Mouse (Mus musculus) ES-CJ7 (cell line): Measurements from ENCODE around the gene Nckap5l.
A peak's percentile ranks its signal among the peaks of the same experiment; 100 is the strongest.

ENCODE experiments used
- DNase-seq: peaks from one replicate; pipeline ENCODE4 v3.0.0; 2011; ENCODE audit warnings: low read depth, low spot score

Gene Nckap5l

DNA sequence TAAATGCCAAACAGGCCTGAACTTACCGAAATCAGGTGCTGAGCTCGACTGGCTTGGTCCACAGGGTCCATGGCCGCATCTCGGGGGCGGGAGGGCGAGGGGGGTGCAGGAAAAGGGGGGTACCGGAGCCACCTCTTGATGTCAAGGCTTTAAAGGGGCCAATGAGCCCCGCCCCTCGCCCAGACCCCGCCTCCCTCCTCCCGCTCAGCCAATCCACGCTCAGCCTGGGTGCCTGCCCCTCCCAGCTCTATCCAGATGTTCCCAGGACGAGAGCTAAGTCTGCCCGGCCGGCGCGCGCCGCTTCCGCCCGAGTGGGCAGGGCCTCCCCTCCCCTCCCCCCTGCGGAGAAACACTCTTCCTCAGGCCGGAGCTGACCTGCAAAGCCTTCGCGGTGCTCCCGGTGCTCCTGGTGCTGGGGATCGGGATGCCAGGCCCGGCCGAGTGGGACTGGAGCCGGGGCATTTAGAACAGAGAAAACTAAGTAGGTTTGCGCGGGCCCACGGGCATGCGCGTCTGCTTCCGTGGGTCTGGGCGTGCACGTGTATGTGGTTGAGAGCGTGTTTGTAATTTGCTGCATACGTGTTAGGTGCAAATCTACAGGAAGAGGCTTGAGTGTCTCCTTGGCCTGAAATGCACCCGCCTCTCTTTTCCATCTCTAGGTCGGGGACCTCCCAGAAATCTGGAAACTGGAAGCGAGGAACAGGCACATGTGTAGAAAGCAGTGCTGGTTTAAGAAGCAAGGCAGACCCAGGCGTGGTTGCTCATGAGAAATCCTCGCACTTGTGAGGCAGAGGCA, at the start of gene Nckap5l:
Nckap5l (minus strand) TSS at position 143 of the 796 bp plus-strand sequence.
- peak; percentile 96 for DNase-seq

DNA sequence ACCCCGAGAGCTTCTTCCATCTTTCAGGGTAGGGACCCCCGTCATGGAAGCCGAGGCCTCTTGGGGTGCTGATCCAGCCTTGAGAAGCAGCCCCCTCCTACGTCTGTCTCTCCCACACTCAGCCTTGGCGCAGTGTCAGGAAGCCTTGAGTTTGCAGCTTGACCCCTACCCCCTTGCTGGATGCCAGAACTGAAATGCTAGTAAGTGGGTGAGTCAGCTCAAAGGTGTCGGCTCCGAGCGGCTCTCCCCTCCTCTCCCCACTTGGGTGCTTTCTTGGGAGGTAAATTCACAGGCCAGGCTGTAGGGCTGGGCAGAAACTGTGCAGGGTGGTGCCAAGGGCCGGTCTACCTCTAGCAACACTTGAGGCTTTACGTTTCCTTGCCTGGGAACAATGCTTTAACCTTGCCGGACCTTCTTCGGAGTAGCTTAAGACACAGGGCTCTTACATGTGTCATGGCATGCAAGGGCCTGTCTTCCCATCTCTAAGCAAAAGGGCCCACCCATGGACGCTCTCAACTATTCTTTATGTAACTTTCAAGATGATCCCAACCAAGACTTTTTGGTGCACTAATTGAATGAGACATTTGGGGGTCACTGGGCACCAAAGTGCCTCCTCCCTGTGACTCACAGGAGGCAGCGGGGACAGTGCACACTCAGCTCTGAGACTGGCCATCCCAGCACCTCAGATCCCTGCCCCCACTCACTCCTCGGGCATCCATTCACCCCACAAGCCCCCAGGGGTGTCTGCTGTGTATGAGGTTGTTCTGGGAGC, 48.0 kb upstream of the Nckap5l start:
- DNase-seq: no peak

DNA sequence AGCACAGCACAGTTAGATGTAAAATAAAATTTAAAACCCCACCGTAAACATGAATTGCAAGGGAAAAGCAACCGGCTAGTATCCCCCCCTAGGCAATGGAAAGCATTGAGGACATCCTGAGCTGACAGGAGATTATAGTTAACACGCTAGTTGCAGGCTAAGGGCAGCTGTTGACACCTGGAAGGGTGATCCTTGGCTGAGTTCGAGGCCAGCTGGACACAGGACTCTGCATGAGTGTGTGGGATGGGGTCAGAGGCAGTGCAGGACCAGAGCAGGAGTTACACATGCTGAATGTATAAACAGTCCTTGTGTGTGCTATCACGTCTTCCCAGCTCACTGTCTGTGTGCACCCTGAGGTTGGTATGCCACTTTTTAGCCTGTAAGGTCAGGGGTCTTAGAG, 45.7 kb upstream of the Nckap5l start:
- DNase-seq: no peak

DNA sequence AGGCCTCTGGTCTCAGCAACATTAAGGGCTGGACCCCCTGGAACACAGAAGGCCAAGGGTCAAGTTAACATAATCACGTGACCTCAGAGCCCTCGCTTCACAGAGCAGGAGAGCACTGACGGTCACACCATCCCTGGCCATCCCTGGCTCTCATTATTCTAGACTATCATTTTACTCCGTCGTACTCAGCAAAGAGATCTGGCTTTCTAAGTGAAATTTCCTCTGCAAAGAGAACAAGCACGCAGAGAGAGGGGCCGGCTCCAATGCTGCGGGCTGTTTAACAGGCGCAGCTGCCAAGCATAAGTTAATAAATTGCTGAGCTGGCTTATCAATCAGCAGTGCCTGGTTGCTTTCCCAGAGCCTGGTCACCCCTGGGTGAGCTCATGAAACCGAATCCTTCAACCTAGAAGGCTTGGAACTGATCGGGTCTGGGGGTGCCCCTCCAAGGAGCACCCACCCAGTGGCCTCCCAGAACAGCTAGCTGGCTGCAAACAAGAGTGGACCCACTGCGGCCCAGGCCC, 44.8 kb upstream of the Nckap5l start:
- DNase-seq: no peak

DNA sequence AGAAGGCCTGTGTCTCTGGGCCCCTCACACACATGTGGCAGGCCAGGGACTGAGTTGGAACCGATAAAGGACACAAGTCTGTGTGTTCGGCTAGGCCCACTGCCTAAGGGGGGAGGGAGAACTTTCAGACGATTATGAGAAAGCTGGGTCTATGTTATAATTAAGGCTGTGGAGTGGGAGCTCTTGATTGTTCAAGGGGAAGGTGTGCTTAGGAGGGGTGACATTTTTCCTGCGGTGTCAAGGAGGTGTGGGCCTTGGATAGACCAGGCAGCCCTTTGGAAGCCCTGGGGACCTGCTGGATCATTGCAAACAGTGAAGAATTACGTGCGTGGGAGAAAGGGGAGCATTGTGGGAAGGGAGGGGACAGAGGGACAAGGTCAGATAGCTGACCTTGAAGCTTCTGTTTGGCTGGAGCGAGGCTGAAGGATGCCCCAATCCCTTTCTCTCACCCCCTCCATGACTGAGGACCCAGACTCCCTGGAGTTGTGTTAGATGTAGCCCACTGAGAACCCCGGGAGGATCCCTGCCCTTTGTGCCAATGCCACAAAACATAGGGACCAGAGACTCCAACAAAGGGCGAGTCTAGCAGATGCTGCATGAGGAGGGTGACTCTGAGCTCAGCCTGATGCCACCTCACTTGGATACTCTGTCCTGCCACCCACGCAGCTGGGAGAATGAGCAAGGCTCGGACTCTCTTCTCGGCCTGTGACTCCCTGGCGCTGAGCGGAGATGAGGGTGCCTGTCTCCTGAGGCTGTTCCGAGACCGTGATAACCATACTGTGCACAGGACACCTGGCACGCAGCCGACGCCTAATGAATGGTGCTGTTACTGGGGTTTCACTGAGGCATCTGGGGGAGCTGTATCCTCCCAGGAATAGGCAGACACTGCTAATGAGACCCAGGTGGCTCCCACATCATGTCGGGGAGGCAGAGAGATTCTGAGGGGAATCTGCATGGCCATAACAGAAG, 44.0 kb upstream of the Nckap5l start:
- DNase-seq: no peak

DNA sequence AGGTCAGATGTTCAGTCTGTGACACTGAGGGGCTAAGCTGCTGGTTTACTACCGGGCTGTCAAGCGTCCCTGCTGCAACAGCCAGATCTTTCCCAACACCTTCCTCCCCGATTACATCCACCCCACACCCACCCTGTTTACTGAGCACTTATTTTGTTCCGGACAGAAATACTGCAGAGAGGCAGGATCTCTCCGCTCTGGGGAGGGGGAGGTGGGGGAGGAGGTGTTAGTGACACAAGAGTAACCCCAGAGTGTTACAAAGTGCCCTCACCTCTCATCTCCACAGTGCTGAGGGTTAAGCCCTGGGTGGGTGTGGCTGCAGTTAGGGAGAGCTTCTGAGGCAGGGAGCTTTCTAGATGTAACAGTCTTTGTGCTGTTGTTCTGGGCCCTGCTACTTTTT, 42.8 kb upstream of the Nckap5l start:
- no peak for DNase-seq

DNA sequence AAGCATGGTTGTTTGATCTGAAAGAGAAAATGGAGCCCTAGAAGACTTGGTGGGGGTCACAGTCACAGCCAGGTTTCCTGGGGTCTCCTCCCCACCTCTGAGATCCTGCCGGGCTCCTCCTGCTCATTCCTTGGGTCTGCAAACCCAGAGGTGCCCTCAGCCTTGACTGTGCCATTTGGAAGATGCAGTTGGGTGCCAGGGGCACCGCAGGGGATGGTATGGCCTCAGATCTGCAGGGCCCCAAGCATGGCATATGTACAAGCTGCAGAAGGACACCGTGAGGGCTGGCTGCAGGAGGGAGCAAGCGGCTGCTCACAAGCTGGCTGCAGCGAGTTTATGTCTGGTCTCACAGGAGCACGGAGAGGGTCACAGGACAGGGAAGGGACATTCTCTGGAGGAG, 42.2 kb upstream of the Nckap5l start:
- no peak for DNase-seq

DNA sequence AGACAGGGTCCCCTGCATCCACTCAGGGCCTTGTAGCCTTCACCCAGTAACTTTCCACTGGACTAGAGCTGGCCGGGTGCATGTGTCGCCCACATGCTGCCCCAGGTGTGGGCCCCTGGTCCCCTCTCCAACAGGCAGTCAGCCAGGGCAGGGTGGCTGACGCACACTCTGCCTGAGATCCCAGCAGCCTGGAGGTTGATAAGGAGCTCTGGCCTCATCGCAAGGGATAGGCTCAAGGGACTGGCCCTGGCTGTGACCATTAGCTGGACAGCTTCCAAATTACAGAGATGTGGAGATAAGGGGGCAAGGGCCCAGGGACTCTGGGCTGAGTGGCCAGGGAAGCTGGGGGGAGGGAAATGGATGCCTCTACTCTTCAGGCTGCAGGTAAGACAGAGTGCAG, 41.2 kb upstream of the Nckap5l start:
- DNase-seq: no peak

DNA sequence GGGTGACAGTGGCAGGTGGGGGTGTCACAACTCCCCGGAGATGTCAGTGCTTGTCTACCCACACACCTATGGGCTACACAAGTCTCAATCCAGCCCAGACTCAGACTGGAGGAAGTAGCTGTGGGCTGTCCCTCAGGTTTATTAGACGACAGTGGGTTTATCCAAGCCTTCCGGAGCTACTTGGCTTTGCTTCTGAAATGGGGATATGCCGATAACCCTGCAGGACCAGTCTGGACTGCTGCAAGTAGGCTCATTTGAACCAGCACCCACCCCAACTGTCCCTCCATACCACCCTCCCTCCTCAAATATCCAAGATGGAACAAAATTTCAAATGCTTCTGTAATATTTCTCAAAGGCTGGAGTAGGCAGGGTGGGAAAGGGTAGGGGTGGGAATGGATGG, 40.8 kb upstream of the Nckap5l start:
- DNase-seq: no peak

DNA sequence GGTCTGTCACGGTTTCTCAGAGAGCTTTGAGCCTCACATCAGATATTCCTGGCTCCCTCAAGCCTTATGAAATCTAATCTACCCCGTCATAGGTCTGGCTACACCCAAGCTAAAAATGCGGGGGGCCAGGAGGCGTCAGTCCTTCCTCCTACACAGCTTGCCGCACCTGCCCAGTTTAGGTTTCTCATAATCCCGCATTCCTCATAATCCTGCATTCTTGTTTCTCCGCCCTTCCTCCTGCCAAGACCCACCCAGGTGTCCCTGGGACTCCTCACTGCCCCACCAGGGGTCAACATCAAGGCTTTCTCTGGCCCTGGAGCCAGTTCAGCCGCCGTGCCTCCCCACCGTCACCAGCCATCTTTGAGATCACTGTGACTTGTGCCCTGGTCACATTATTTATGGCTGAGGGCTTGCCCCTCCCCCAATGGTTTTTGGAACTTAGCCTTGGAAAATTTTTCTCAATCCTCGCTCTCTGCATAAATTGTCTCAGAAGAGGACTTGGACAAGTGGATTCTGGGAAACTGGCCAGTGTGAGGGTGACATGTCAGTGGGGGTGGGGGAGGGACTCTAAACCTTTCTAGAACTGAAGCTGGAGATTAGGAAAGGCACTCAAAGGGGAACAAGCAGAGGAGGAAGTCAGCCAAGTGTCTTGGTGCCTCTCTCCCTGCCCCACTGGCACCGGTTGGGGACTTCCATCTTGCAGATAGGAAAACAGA, 40.1 kb upstream of the Nckap5l start:
- no peak for DNase-seq

DNA sequence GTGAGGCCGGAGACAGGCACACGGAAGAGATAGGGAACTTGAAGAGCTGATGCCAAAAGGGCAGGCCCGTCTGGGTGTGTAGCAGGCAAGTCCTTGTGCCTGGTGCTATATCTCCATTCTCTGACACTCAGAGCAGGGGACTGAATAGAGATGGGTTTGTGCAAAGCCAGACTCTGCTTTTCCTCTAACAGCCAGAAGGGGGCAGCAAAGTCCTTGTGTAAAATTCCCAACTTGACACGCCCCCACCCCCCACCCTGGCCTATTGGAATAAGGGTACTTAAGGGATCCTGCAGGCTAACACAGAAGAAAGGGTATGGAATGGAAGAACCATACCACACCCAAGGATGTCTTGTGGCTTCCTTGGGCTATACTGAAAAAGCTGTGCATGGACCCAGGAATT, 39.5 kb upstream of the Nckap5l start:
- DNase-seq: peak; percentile 86

DNA sequence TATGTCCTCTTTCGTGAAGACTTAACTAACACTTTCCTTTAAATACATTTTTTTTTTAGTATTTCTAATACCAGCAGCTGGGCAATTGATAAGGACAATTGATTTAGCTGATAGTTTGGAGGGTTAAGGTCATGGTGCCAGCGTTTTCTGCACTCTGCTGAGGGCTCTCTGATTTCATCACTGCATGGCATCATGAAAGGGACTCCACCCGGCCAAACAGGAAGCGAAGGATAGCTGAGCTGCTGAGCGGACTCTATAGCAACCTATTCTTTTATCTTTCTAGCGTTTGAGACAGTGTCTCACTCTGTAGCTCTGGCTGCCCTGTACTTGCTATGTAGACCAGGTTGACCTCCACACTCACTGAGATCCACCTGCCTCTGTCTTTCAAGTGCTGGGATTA, 27.2 kb upstream of the Nckap5l start:
- no peak for DNase-seq

DNA sequence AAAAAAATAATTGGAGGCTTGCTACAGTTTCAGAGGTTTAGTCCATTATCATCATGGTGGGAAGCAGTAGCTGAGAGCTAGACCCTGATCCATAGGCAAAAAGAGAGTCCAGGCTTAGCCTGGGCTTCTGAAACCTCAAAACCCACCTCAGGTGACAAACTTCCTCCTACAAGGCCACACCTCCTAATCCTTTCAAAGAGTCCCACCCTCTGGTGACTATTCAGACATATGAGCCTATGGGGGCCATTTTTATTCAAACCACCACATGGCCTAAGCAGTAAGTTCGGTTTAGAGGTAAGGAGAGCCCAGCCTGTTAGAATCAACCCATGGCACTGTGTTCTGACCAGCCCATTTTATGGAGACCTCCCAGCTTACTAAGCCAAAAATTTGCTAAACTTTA, 18.3 kb upstream of the Nckap5l start:
- peak; percentile 45 for DNase-seq

DNA sequence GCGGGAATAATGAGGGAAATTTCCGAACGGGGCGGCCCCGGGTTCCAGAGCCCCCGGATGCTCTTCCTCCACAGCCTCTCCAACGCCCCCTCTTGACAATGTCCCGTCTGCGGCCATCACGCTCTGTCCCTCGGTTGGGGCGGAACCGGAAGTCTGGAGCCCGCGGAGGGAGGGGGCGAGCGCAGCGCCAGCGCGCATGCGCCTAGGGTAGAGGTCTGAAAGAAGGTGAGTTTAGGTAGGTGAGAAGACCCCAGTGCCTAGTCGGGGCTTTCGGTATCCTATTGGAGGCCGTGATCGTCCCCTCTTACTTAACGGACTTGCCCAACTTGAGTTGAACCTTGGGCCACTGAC, 17.0 kb upstream of the Nckap5l start, which contains the start of gene Bcdin3d:
Bcdin3d (minus strand) TSS at position 155 of the 351 bp plus-strand sequence.
- DNase-seq: peak; percentile 95

DNA sequence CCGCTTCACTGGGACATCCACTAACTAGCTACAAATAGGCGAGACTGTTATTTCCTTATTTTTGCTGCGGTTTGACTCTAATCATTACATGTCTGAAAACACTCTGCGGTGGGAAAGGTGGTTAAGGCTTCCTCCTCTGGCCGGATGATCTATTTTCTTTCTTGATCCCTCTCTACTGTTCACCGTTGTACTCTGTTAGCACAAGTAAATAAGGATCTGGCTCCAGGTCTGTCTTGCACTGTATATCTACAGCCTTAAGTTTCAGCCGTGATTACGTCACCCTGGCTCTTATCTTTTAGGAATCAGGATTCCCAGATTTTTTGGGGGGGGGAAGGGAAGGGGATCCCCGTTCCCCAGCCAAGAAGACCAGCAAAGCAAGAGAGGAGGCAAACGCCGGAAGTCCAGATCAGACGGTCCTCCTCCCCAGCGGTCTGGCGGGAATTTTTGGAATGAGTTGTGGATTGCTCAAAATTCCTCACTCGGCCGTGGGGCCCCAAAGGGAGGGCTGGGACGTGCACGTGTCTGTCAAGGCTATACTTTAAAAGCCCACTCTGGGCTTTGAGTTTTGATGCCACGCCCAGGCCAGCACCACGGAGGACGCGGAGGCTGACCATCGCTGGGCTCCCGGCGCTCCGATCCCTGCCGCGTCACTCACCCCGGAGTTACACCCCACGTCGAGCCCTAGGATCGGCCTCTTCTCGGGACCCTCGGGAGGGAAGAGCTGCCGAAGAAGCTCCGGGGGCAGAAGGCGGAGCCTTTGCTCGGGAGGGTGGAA, 16.4 kb upstream of the Nckap5l start:
- peak; percentile 56 for DNase-seq

DNA sequence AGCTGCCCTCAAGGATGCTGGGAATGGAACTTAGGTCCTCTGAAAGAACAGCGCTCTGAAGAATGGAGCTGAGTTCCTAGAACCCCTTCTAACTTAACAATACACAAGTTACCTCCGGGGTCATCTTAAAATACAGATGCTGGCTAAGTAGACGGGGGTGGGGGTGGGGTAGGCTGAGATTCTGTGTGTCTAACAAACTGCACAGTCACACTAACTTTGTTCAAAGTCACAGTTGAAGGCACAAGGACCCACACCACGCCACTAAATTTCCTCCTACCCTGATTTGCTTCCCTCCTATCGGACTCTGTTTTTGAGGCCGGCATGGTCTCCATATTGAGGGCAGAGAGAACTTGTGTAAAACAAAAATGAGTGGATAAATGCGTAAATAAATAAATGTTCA, 15.4 kb upstream of the Nckap5l start:
- DNase-seq: peak; percentile 34

DNA sequence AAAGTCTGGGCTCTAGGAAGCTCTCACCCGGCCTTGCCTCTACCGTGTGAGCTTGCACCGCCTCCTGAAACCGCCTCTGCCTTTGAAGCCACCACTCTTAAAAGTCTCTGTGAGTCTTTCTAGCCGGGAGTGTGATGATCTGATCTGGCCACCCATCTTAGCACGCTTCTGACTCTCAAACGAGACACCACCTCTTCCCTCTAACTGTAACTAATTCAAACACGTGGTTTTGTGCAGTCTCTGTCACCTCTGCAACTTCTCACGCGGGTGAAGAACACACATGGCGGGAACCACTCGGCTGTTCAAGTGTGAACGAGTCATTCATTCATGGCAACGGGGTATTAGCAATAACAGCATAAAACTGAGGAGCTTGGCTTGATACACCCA, 14.1 kb upstream of the Nckap5l start:
- no peak for DNase-seq

DNA sequence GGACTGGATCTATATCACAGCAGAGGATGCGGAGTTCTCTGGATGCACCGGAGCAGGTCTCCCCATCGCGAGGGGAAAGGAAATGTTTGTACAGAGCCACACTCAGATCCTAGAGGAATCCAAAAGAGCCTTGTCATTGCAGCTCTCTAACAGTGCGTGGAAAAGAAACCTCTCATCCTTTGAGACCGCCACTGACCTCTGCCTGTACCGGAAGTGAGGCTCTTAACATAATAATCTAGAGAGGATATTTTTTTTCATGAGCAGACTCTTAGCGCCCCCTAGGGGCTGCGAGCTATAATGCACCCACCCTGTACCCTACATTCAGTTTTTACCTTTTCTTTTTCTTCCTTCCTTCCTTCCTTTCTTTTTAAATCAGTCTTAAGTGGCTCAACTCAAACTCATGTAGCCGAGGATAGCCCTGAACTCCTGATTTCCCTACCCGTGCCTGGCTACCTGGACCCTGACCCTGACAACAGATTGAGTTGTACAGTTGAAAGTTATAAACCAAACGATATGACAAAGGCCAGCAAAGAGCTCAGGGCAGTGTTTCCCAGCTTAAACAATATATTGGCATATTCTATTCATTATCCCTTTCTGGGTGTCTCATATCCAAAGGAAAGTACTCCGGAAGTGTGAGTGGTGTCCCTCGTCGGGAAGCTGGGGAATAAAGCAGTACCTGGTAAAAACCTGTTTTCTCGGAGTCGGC, 13.6 kb upstream of the Nckap5l start:
- peak; percentile 41 for DNase-seq

DNA sequence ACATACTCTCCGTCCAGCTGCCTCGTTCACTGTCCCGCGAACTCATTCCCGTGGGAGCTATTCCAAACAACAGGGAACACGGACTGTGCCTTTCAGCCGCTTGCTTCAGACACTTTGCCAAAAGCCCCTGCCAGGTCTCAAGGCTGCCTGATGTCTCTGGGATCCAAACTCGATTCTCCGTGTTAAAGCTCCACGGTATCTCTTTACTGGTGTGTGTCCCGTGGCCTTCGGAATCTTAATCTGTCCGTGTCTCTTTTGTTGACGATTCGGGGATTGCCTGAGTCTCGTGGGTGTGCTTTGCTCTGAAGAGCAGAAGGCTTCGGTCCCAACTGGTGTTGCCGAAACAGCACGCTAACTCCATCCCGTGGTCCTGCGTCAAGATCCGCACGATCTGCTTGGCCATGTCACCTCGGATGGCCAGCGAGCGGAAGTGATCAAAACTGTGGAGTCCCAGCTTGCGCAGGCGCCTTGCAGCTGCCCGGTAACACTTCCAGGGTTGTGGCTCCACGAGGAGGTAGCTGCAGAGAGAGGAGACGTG, 12.7 kb upstream of the Nckap5l start:
- no peak for DNase-seq
